Comparison of ENCODE assay signal across 11 mouse cellular contexts in the genomic region with DNA sequence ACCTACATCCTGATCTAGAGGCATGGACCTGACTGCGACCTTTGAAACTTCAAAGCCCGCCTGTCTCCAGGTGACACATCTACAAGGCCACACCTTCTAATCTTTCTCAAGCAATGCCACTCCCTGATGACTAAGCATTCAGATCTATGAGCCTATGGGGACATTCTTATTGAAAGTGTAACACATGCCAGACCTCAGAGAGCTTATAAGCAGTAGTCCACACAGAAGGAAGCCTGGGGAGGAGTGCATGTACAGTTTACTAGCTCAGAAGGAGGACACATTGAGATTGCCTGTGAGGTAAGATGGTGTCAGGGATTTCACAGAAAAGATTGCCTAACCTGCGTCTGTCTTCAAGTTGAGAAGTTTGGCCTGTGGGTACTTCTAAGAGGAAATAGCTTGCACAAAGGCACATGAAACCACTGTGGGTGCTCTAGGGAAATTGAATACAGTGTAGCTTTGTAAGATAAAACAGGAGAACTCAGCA. TPM values are rescaled to one million over a fixed set of nuclear protein-coding genes. Genes with fewer than 3 reads are reported as not detected.
DNase-seq lines count a peak whose midpoint lies in the region; ATAC-seq lines count a peak whose summit lies in the region.
"Had no signal": no experiment of that assay in that cellular context is flagged by ENCODE, and none has a peak within 500 bp of the region (broad histone marks: within the 10 kb centered on the region; RNA-seq: fewer than 3 reads in every experiment).

No protein-coding gene starts in this region.

- H3K4me1 ChIP-seq in liver, embryonic 11.5 days (replicated peaks; ENCODE audit: control insufficient read depth, insufficient read depth, low read length): peaks cover 41% of the 10 kb centered on the region
- H3K4me1 ChIP-seq in stomach, embryonic 16.5 days (ENCODE audit: control insufficient read depth, insufficient read depth, low read length): peaks cover 8% of the 10 kb centered on the region; the same call in 1 of the 2 replicates
- H3K4me1 ChIP-seq: forebrain, embryonic 12.5 days had no signal

- no peaks in the 10 kb centered on the region for H3K36me3 ChIP-seq in liver, embryonic 11.5 days (ENCODE audit: control insufficient read depth, insufficient read depth, low read length)
- no peaks in the 10 kb centered on the region for H3K36me3 ChIP-seq in stomach, embryonic 16.5 days (ENCODE audit: control insufficient read depth, insufficient read depth, low read length)
- H3K36me3 ChIP-seq: forebrain, embryonic 12.5 days had no signal

- DNase-seq in spleen, postnatal 36 days (ENCODE audit: low spot score in 2 of 2): peak; percentile 11 to 21
- DNase-seq in spleen, adult 18-20 months: no peak
- peak; percentile 44 for DNase-seq in c-Kit-positive CD71-negative TER-119-negative erythroid progenitor cells, embryonic 14.5 days (ENCODE audit: low read depth)
- no peak for DNase-seq in liver, embryonic 11.5 days (ENCODE audit: low spot score)
- no peak for DNase-seq in ovary, adult 18-20 months (ENCODE audit: low spot score)
- no peak for DNase-seq in layer of hippocampus, adult 9-10 months (ENCODE audit: low spot score)
- DNase-seq in adrenal gland, postnatal 25 days: no peak
- DNase-seq: cerebellum, adult 9-11 months had no signal

- H3K4me2 ChIP-seq in liver, embryonic 11.5 days: peak overlapping the region; percentile 24; the same call in 1 of the 2 replicates
- H3K4me2 ChIP-seq in stomach, embryonic 16.5 days (ENCODE audit: low read depth, low read length): no peak overlapping the region
- H3K4me2 ChIP-seq: forebrain, embryonic 12.5 days had no signal

- H3K9me3 ChIP-seq in liver, embryonic 11.5 days (ENCODE audit: control insufficient read depth, low read length): no peaks in the 10 kb centered on the region
- H3K9me3 ChIP-seq in stomach, embryonic 16.5 days (replicated peaks; ENCODE audit: control insufficient read depth, low read length): no peaks in the 10 kb centered on the region
- H3K9me3 ChIP-seq: forebrain, embryonic 12.5 days had no signal

- peak; percentile 46 for ATAC-seq in liver, embryonic 11.5 days (replicated peaks; ENCODE audit: low FRiP score)
- peak; percentile 87 for ATAC-seq in stomach, embryonic 16.5 days (ENCODE audit: insufficient read depth, low FRiP score)

- 57% methylated on average over 3 of the region's 3 CpGs for WGBS in liver, embryonic 11.5 days
- WGBS in stomach, embryonic 16.5 days: 70% methylated on average over 3 of the region's 3 CpGs

- no peaks in the 10 kb centered on the region for H3K27me3 ChIP-seq in liver, embryonic 11.5 days (replicated peaks; ENCODE audit: control insufficient read depth, insufficient read depth, low read length)
- H3K27me3 ChIP-seq in stomach, embryonic 16.5 days (ENCODE audit: control insufficient read depth, insufficient read depth, low read length): no peaks in the 10 kb centered on the region
- H3K27me3 ChIP-seq: forebrain, embryonic 12.5 days had no signal

- no peak overlapping the region for H3K9ac ChIP-seq in liver, embryonic 11.5 days (ENCODE audit: low read depth, low read length)
- H3K9ac ChIP-seq in stomach, embryonic 16.5 days (ENCODE audit: low read length): no peak overlapping the region
- H3K9ac ChIP-seq: forebrain, embryonic 12.5 days had no signal

- H3K27ac ChIP-seq in liver, embryonic 11.5 days (ENCODE audit: low read depth, low read length): no peak overlapping the region
- no peak overlapping the region for H3K27ac ChIP-seq in stomach, embryonic 16.5 days (ENCODE audit: low read length)
- H3K27ac ChIP-seq: forebrain, embryonic 12.5 days; layer of hippocampus, adult 2 months had no signal

- no peak overlapping the region for H3K4me3 ChIP-seq in liver, embryonic 11.5 days (ENCODE audit: low read depth, low read length)
- no peak overlapping the region for H3K4me3 ChIP-seq in stomach, embryonic 16.5 days (replicated peaks; ENCODE audit: low read length)
- H3K4me3 ChIP-seq: forebrain, embryonic 12.5 days; layer of hippocampus, adult 2 months had no signal

RNA-seq across cellular contexts. Expression of gene Tnrc6b, which starts 31.9 kb away (rescaled TPM):
- polyA plus RNA-seq in liver, embryonic 11.5 days (2014; fragmentation: Nextera tagmentation; extraction: Ambion mirVana): 17.7 and 18.5 TPM in 2 replicates
- polyA plus RNA-seq in stomach, embryonic 16.5 days (2015; fragmentation: Nextera tagmentation; extraction: Ambion mirVana): 28.3 and 29.9 TPM in 2 replicates
- 75.0 and 83.4 TPM in 2 replicates for total RNA-seq in adrenal gland, postnatal 25 days (2021)

Comparison
In these comparisons a context has a peak if more than half of its experiments do, and no peak if none do; other contexts are left out.
1. DNase-seq: peak in spleen, postnatal 36 days (2 of 2) and c-Kit-positive CD71-negative TER-119-negative erythroid progenitor cells, embryonic 14.5 days (single experiment); none in spleen, adult 18-20 months (0 of 2), liver, embryonic 11.5 days (single experiment), ovary, adult 18-20 months (single experiment), layer of hippocampus, adult 9-10 months (single experiment) and adrenal gland, postnatal 25 days (single experiment).